Mouse (Mus musculus) MEL (cell line): ENCODE results near the gene Unc13a. TPM values are rescaled to one million over a fixed set of nuclear protein-coding genes. Genes with fewer than 3 reads are reported as not detected.

Experiments
- DNase-seq: peaks from one replicate; pipeline ENCODE4 v3.0.0; 2011; ENCODE audit warnings: low read depth, low spot score
- H3K27ac ChIP-seq: 2 replicates; pipeline ENCODE4 v1.5.1; 2012; ENCODE audit warnings: low read depth, mild to moderate bottlenecking, control low read depth, low read length, moderate library complexity; ENCODE audit not compliant: control insufficient read depth
- H3K27me3 ChIP-seq, 2 experiments: fragments of 150-350 bp in 1 of 2; sonication (generic) in 1 of 2; 2 replicates each; pipeline ENCODE4 v1.6.1; 2012; ENCODE audit warnings: low read length in 2 of 2, mild to moderate bottlenecking in 2 of 2, improper control_type of control experiment in 1 of 2, moderate library complexity in 1 of 2; ENCODE audit not compliant: insufficient read depth in 2 of 2, control insufficient read depth in 1 of 2
- H3K36me3 ChIP-seq, 2 experiments: 2 replicates each; pipeline ENCODE4 v1.6.1; 2012 to 2014; ENCODE audit warnings: low read length in 2 of 2, improper control_type of control experiment in 1 of 2, inconsistent platforms in 1 of 2, mild to moderate bottlenecking in 1 of 2; ENCODE audit not compliant: insufficient read depth in 2 of 2, control insufficient read depth in 1 of 2
- H3K4me1 ChIP-seq, 2 experiments: fragments of 150-350 bp in 1 of 2; sonication (generic) in 1 of 2; 2 replicates each; pipeline ENCODE4 v1.6.1; 2012; ENCODE audit warnings: low read length in 2 of 2, improper control_type of control experiment in 1 of 2, mild to moderate bottlenecking in 1 of 2; ENCODE audit not compliant: insufficient read depth in 2 of 2, control insufficient read depth in 1 of 2
- H3K4me3 ChIP-seq, 2 experiments: fragments of 150-350 bp in 1 of 2; sonication (generic) in 1 of 2; 2 replicates each; pipeline ENCODE4 v1.5.1; 2012; ENCODE audit warnings: low read depth in 2 of 2, low read length in 2 of 2, mild to moderate bottlenecking in 2 of 2, moderate library complexity in 2 of 2, control low read depth in 1 of 2, improper control_type of control experiment in 1 of 2; ENCODE audit not compliant: control insufficient read depth in 1 of 2, insufficient read depth in 1 of 2
- H3K79me2 ChIP-seq: 2 replicates; pipeline ENCODE4 v1.6.1; 2012; ENCODE audit warnings: mild to moderate bottlenecking, low read length, moderate library complexity; ENCODE audit not compliant: control insufficient read depth, poor library complexity, insufficient read depth
- H3K9ac ChIP-seq: 2 replicates; pipeline ENCODE4 v1.6.1; 2012; ENCODE audit warnings: low read depth, mild to moderate bottlenecking, control low read depth, low read length, moderate library complexity; ENCODE audit not compliant: control insufficient read depth, poor library complexity, severe bottlenecking
- H3K9me3 ChIP-seq: fragments of 150-350 bp; sonication (generic); replicated peaks from 2 replicates; pipeline ENCODE4 v1.6.1; 2012; ENCODE audit warnings: mild to moderate bottlenecking, low read length, improper control_type of control experiment, moderate library complexity; ENCODE audit not compliant: insufficient read depth
- CHD1 ChIP-seq: IDR thresholded peaks from 2 replicates; pipeline ENCODE4 v1.6.1; 2012; ENCODE audit warnings: low read depth, mild to moderate bottlenecking, inconsistent platforms, low read length, improper control_type of control experiment
- CHD2 ChIP-seq: IDR thresholded peaks from 2 replicates; pipeline ENCODE4 v1.6.1; 2011; ENCODE audit warnings: low read length, improper control_type of control experiment
- E2F4 ChIP-seq: IDR thresholded peaks from 2 replicates; pipeline ENCODE4 v1.6.1; 2011; ENCODE audit warnings: low read depth, low read length, improper control_type of control experiment, borderline replicate concordance
- ELF1 ChIP-seq: IDR thresholded peaks from 2 replicates; pipeline ENCODE4 v1.6.1; 2014; ENCODE audit warnings: low read depth, mild to moderate bottlenecking, inconsistent platforms, low read length, improper control_type of control experiment, moderate library complexity
- ETS1 ChIP-seq: IDR thresholded peaks from 2 replicates; pipeline ENCODE4 v1.6.1; 2012; ENCODE audit warnings: low read depth, mild to moderate bottlenecking, inconsistent platforms, low read length, improper control_type of control experiment, moderate library complexity
- HCFC1 ChIP-seq: IDR thresholded peaks from 2 replicates; pipeline ENCODE4 v1.6.1; 2012; ENCODE audit warnings: low read depth, mild to moderate bottlenecking, inconsistent platforms, low read length, improper control_type of control experiment, moderate library complexity
- MAFK ChIP-seq: IDR thresholded peaks from 2 replicates; pipeline ENCODE4 v1.6.1; 2011; ENCODE audit warnings: low read depth, mild to moderate bottlenecking, low read length, improper control_type of control experiment, borderline replicate concordance
- MAX ChIP-seq: IDR thresholded peaks from 2 replicates; pipeline ENCODE4 v1.6.1; 2011; ENCODE audit warnings: low read length, improper control_type of control experiment
- MAZ ChIP-seq: IDR thresholded peaks from 2 replicates; pipeline ENCODE4 v1.6.1; 2012; ENCODE audit warnings: low read depth, mild to moderate bottlenecking, inconsistent platforms, low read length, improper control_type of control experiment
- MEF2A ChIP-seq: IDR thresholded peaks from 2 replicates; pipeline ENCODE4 v1.6.1; 2014; ENCODE audit warnings: low read depth, mild to moderate bottlenecking, inconsistent platforms, low read length, improper control_type of control experiment; ENCODE audit not compliant: poor library complexity, insufficient replicate concordance, severe bottlenecking; ENCODE audit errors: extremely low read depth
- MYC ChIP-seq: IDR thresholded peaks from 2 replicates; pipeline ENCODE4 v1.6.1; 2011; ENCODE audit warnings: low read depth, mild to moderate bottlenecking, low read length, improper control_type of control experiment, moderate library complexity
- NELFE ChIP-seq: IDR thresholded peaks from 2 replicates; pipeline ENCODE4 v1.6.1; 2011; ENCODE audit warnings: low read depth, low read length, improper control_type of control experiment
- POLR2A ChIP-seq, 2 experiments: IDR thresholded peaks; 2 replicates each; pipeline ENCODE4 v1.6.1; 2011 to 2012; ENCODE audit warnings: low read length in 2 of 2, mild to moderate bottlenecking in 2 of 2, control low read depth in 1 of 2, improper control_type of control experiment in 1 of 2, low read depth in 1 of 2, moderate library complexity in 1 of 2; ENCODE audit not compliant: control insufficient read depth in 1 of 2, insufficient read depth in 1 of 2, poor library complexity in 1 of 2
- RAD21 ChIP-seq: IDR thresholded peaks from 2 replicates; pipeline ENCODE4 v1.6.1; 2011; ENCODE audit warnings: mild to moderate bottlenecking, low read depth, low read length, improper control_type of control experiment
- RCOR1 ChIP-seq: IDR thresholded peaks from 2 replicates; pipeline ENCODE4 v1.6.1; 2012; ENCODE audit warnings: low read depth, mild to moderate bottlenecking, inconsistent platforms, low read length, improper control_type of control experiment
- SIN3A ChIP-seq: IDR thresholded peaks from 2 replicates; pipeline ENCODE4 v1.6.1; 2012; ENCODE audit warnings: low read length, improper control_type of control experiment, inconsistent platforms
- TAL1 ChIP-seq: IDR thresholded peaks from 2 replicates; pipeline ENCODE4 v1.6.1; 2012; ENCODE audit warnings: mild to moderate bottlenecking, inconsistent platforms, low read length, moderate library complexity, mixed read lengths
- TBP ChIP-seq: IDR thresholded peaks from 2 replicates; pipeline ENCODE4 v1.8.0; 2011; ENCODE audit warnings: low read depth, low read length, improper control_type of control experiment
- TCF12 ChIP-seq: IDR thresholded peaks from 2 replicates; pipeline ENCODE4 v1.6.1; 2014; ENCODE audit warnings: low read depth, mild to moderate bottlenecking, inconsistent platforms, low read length, improper control_type of control experiment, moderate library complexity
- USF1 ChIP-seq: IDR thresholded peaks from 2 replicates; pipeline ENCODE4 v1.6.1; 2014; ENCODE audit warnings: low read depth, mild to moderate bottlenecking, inconsistent platforms, low read length, improper control_type of control experiment, moderate library complexity
- ZC3H11A ChIP-seq: IDR thresholded peaks from 2 replicates; pipeline ENCODE4 v1.6.1; 2012; ENCODE audit warnings: low read depth, mild to moderate bottlenecking, inconsistent platforms, low read length, improper control_type of control experiment
- ZNF384 ChIP-seq: IDR thresholded peaks from 2 replicates; pipeline ENCODE4 v1.6.1; 2012; ENCODE audit warnings: low read depth, mild to moderate bottlenecking, inconsistent platforms, low read length, improper control_type of control experiment
- polyA plus RNA-seq, 2 experiments: library from polyadenylated mRNA; stranded (reverse) in 1 of 2; unstranded in 1 of 2; fragments of >175 nt in 1 of 2; fragments of >200 nt in 1 of 2; gene quantifications; 2 replicates each; pipeline versions ENCODE4 v1.2.1 to v1.2.4; 2012; ENCODE audit warnings: low replicate concordance in 2 of 2, low read depth in 1 of 2; ENCODE audit not compliant: insufficient read length in 2 of 2, insufficient read depth in 1 of 2, missing spikeins in 1 of 2
- total RNA-seq: library from RNA; depleted of rRNA; stranded (reverse); fragments of 300-350 nt; gene quantifications from 2 replicates; pipeline ENCODE4 v1.2.3, GENCODE M21; 2012

Gene Unc13a
- total and polyA plus RNA-seq, 3 experiments: 0.81 to 3.6 TPM; not detected in 1

- Histone ChIP-seq H3K36me3 (peaks cover 0 to 5% of the 10 kb centered on the region in 2 experiments; a peak in 2 of 4 replicates), H3K4me1 (peaks cover 7 to 15% of the 10 kb centered on the region in 2 experiments), H3K9ac (no peak overlapping the region), H3K27ac (no peak overlapping the region), H3K79me2 (0 out of 2 replicates have a peak, but pooled peaks cover 1% of the 10 kb centered on the region), H3K4me3 (no peak overlapping the region), H3K9me3 (no peaks in the 10 kb centered on the region), H3K27me3 (no peaks in the 10 kb centered on the region)
- no peak for DNase-seq
- TF ChIP-seq SIN3A (no peak), MAX (no peak), CHD2 (no peak), ETS1 (no peak), ELF1 (no peak), MAFK (no peak), ZC3H11A (no peak), NELFE (no peak), USF1 (no peak), E2F4 (no peak)
These were observed 72.7 kb downstream of the Unc13a start for GRCm38 (mm10) chr8:71598841-71599240.

GRCm38 (mm10) chr8:71598375-71598774, 73.2 kb downstream of the Unc13a start:
- Histone ChIP-seq H3K9me3 (no peaks in the 10 kb centered on the region), H3K27me3 (no peaks in the 10 kb centered on the region), H3K79me2 (peaks cover 4% of the 10 kb centered on the region), H3K4me3 (no peak overlapping the region), H3K36me3 (peaks cover 0 to 8% of the 10 kb centered on the region in 2 experiments; a peak in 3 of 4 replicates), H3K27ac (no peak overlapping the region), H3K4me1 (peaks cover 7 to 18% of the 10 kb centered on the region in 2 experiments), H3K9ac (no peak overlapping the region)
- no peak for DNase-seq
- TF ChIP-seq TCF12 (no peak), ZNF384 (no peak), USF1 (no peak), TBP (no peak), MAZ (no peak), HCFC1 (no peak), RCOR1 (no peak), RAD21 (no peak), ZC3H11A (no peak), NELFE (no peak), MEF2A (no peak), CHD1 (no peak), TAL1 (no peak), POLR2A (IDR thresholded peaks at IDR 0.05; ENCODE audit: control insufficient read depth in 1 of 2, insufficient read depth in 1 of 2, low read depth in 1 of 2, low read length in 2 of 2, poor library complexity in 1 of 2) (no peak), ELF1 (no peak), MYC (no peak)
